Mouse (Mus musculus) spleen, postnatal 4 days (tissue): Measurements from ENCODE around the gene H2al1n.
"Not testable (repeated sequence)": the region's sequence is repeated elsewhere in the genome, so short reads cannot be mapped to it uniquely, and the experiment has no call there.

ENCODE experiments used
- DNase-seq, 2 experiments: peaks; one replicate each; pipeline ENCODE4 v3.0.0; 2022; ENCODE audit warnings: low spot score in 2 of 2

H2al1n gene

DNA sequence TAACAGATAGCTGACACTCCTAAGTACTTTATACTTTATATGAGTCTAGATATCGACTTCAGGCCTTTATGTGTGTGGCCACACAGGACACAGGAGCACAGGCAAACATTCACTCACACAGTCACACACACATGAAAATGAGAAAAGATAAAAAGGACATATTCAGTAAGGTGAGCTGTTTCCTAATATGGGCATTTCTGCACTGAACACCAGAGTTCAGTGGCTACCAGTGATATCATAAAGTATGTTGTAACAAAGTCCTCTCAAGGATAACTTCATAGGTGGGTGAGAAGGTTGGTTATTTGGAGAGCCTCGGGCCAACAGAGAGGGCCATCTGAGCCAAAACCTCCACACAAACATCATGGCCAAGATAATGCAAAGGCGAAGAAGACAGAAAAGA lies at the start of gene H2al1n:
Gene H2al1n (plus strand): TSS at position 301 of the 400 bp plus-strand sequence.
- DNase-seq: not testable (repeated sequence)

DNA sequence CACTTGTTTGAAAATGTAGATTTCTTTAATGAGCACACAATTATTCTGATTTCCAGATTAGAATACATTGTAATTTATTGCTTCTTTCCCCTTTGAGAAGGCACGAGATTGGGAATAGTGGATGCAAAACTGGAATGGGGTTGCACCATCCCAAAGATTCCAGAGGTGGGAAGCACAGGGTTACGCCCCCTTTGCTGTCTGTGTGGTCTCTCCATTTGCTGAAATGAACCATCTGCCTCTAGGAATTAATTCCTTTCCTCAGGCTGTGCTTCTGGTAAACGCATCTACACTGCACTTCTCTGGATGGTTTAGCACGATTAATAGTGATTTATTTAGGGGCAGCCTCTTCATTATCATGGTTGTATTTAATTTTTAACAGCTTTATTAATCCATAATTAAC lies 11.7 kb upstream of the H2al1n start:
- no peak for DNase-seq

DNA sequence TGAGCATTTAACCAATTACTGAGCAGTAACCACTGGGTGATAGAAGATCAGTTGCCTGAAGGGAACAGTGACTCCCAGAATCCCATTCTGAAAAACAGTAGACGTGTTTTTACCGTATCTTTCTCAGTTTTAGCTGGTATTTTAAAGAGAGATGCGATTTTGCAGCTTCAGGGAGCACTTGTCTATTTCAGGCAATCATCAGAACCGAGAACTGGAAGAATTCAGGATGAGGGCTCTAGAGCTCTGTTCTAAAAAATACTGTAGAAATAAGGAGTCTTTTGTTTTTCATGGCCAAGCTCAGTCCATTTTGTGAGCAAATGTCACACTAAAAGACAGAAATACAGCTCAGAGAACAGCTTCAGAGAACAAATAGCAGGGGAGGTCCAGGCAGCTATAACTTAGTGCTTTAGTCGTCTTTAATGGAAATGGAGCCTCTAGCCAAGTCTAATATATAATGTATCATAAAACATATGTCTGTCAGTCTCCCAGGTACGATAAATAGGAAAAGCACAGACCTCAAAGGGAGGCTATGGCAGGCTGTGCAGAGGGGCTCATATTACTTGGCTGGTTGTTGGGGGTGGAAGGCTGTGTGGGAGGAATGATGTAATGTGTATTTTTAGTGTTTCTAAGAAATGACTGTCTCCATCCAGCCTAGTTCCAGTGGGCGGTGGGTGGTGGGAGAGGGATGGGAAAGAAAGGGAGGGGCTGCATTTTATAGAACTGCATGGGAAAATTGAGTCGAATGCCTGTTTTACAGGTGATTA lies 4.7 kb upstream of the H2al1n start:
- no peak for DNase-seq

DNA sequence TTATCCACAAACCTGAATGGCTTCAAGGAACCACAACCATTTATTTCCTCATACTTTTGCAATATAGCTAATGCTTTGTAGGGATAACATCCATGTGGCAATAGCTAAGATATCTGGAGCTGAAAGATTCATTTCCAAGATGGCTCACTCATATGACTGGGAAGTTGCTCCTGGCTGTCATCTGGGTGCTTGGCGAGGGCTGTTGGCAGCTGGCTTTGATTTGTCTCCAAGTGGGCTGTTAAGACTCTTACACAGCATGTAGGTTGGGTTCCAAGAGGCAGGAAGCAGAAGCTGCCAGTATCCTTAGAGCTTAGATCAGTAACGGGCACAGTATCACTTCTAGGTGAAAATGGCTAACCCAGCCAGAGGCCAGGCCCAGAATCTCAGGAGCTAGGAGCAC lies 18.3 kb downstream of the H2al1n start:
- no peak for DNase-seq

DNA sequence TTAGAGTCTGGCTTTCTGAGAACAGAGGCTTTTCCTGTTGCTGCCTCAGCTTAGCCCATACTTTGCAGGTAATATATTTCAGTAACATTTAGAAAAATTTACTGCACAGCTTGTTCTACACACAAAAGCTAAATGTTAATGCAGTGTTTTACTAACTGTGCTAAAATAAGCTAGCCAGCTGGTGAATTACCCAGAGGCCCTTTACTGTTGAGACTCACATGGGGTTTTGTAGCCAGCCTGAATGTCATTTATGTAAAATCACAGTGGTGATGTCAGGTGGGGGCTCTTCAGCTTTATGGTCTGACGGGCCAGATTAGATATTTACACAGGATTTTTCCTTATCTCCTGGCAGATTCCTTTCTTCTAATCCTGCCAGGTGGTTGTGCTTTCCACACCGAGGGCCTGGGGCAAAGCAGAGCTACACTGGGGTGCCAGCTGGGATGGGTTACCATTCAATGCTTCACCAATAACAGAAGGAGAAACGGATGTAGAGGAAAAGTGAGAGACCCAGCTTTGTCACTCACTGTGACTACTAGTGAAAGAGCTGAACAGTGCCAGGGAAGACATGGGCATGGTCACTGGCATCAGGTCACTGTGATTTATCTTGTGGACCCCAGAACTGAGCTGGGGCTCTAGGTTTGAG lies 48.8 kb downstream of the H2al1n start:
- DNase-seq: no peak
